Mouse (Mus musculus): ENCODE results near the gene Capzb. TPM values are rescaled to one million over a fixed set of nuclear protein-coding genes. Genes with fewer than 3 reads are reported as not detected.

Capzb gene
- polyA plus RNA-seq, 1 experiment from 2014 or later, result 364 TPM

GRCm38 (mm10) chr4:139233755-139234254 lies 41.1 kb downstream of the Capzb start:
- H3K4me1 ChIP-seq (replicated peaks), result peaks cover 54% of the 10 kb centered on the region
- H3K9ac ChIP-seq, result no peak overlapping the region
- WGBS, result 92% methylated on average over 4 of the region's 4 CpGs
- H3K9me3 ChIP-seq, result no peaks in the 10 kb centered on the region
- no peak for ATAC-seq (ENCODE audit: low read depth)
- no peak overlapping the region for H3K27ac ChIP-seq (replicated peaks)
- peaks cover under 1% of the 10 kb centered on the region for H3K36me3 ChIP-seq
- no peak overlapping the region for H3K4me2 ChIP-seq
- H3K4me3 ChIP-seq, result no peak overlapping the region
- H3K27me3 ChIP-seq, result no peaks in the 10 kb centered on the region

- Histone ChIP-seq H3K27ac (replicated peaks) (no peak overlapping the region), H3K27me3 (no peaks in the 10 kb centered on the region), H3K36me3 (peaks cover 5% of the 10 kb centered on the region), H3K4me2 (no peak overlapping the region), H3K4me3 (no peak overlapping the region), H3K9ac (no peak overlapping the region), H3K9me3 (no peaks in the 10 kb centered on the region), H3K4me1 (replicated peaks) (peaks cover 54% of the 10 kb centered on the region)
- no peak for ATAC-seq (ENCODE audit: low read depth)
- WGBS, result 80% methylated on average over 4 of the region's 4 CpGs
These were observed 41.6 kb downstream of the Capzb start for GRCm38 (mm10) chr4:139234261-139234660.

- Histone ChIP-seq H3K9me3 (no peaks in the 10 kb centered on the region), H3K4me2 (no peak overlapping the region), H3K4me1 (replicated peaks) (peaks cover 51% of the 10 kb centered on the region), H3K9ac (no peak overlapping the region), H3K27ac (replicated peaks) (no peak overlapping the region), H3K4me3 (no peak overlapping the region), H3K27me3 (no peaks in the 10 kb centered on the region), H3K36me3 (peaks cover 18% of the 10 kb centered on the region)
- no peak for ATAC-seq (ENCODE audit: low read depth)
- WGBS, result 91% methylated on average over 7 of the region's 7 CpGs
These were observed 42.9 kb downstream of the Capzb start for GRCm38 (mm10) chr4:139235556-139235955.

GRCm38 (mm10) chr4:139238612-139239011 lies 45.9 kb downstream of the Capzb start:
- Histone ChIP-seq H3K9me3 (no peaks in the 10 kb centered on the region), H3K27ac (replicated peaks) (no peak overlapping the region; the same call in 1 of the 2 replicates), H3K9ac (no peak overlapping the region), H3K4me3 (no peak overlapping the region), H3K27me3 (no peaks in the 10 kb centered on the region), H3K4me2 (no peak overlapping the region), H3K36me3 (peaks cover 36% of the 10 kb centered on the region), H3K4me1 (replicated peaks) (peaks cover 36% of the 10 kb centered on the region)
- WGBS, result 91% methylated on average over 16 of the region's 16 CpGs
- ATAC-seq (ENCODE audit: low read depth), result no peak

- WGBS, result 69% methylated on average over 6 of the region's 6 CpGs
- H3K4me2 ChIP-seq, result no peak overlapping the region
- H3K4me3 ChIP-seq, result no peak overlapping the region
- no peak overlapping the region for H3K27ac ChIP-seq (replicated peaks)
- no peaks in the 10 kb centered on the region for H3K9me3 ChIP-seq
- H3K27me3 ChIP-seq, result no peaks in the 10 kb centered on the region
- peaks cover 36% of the 10 kb centered on the region for H3K36me3 ChIP-seq
- no peak for ATAC-seq (ENCODE audit: low read depth)
- H3K9ac ChIP-seq, result no peak overlapping the region
- peaks cover 46% of the 10 kb centered on the region for H3K4me1 ChIP-seq (replicated peaks)
These were observed 47.6 kb downstream of the Capzb start for GRCm38 (mm10) chr4:139240334-139240733.

- H3K27ac ChIP-seq (replicated peaks), result no peak overlapping the region
- no peak overlapping the region for H3K4me3 ChIP-seq
- no peaks in the 10 kb centered on the region for H3K9me3 ChIP-seq
- H3K9ac ChIP-seq, result no peak overlapping the region
- peaks cover 62% of the 10 kb centered on the region for H3K4me1 ChIP-seq (replicated peaks)
- ATAC-seq (ENCODE audit: low read depth), result no peak
- H3K27me3 ChIP-seq, result no peaks in the 10 kb centered on the region
- H3K36me3 ChIP-seq, result peaks cover 36% of the 10 kb centered on the region
- 71% methylated on average over 22 of the region's 22 CpGs for WGBS
- H3K4me2 ChIP-seq, result no peak overlapping the region
These were observed 49.2 kb downstream of the Capzb start for GRCm38 (mm10) chr4:139241678-139242606.

GRCm38 (mm10) chr4:139242607-139242955 lies 49.9 kb downstream of the Capzb start:
- Histone ChIP-seq H3K4me1 (replicated peaks) (peaks cover 68% of the 10 kb centered on the region), H3K27ac (replicated peaks) (no peak overlapping the region), H3K4me2 (no peak overlapping the region), H3K9me3 (no peaks in the 10 kb centered on the region), H3K9ac (no peak overlapping the region), H3K27me3 (no peaks in the 10 kb centered on the region), H3K4me3 (no peak overlapping the region), H3K36me3 (peaks cover 36% of the 10 kb centered on the region)
- 74% methylated on average over 7 of the region's 7 CpGs for WGBS
- ATAC-seq (ENCODE audit: low read depth), result no peak

- Histone ChIP-seq H3K27ac (replicated peaks) (peak overlapping the region; percentile 56), H3K4me2 (no peak overlapping the region), H3K9me3 (no peaks in the 10 kb centered on the region), H3K36me3 (peaks cover 32% of the 10 kb centered on the region), H3K4me3 (no peak overlapping the region), H3K9ac (no peak overlapping the region), H3K27me3 (no peaks in the 10 kb centered on the region), H3K4me1 (replicated peaks) (peaks cover 76% of the 10 kb centered on the region)
- WGBS, result 68% methylated on average over 3 of the region's 3 CpGs
- ATAC-seq (ENCODE audit: low read depth), result no peak
These were observed 51.5 kb downstream of the Capzb start for GRCm38 (mm10) chr4:139244176-139244575.

GRCm38 (mm10) chr4:139244766-139245165 lies 52.1 kb downstream of the Capzb start:
- H3K27me3 ChIP-seq, result no peaks in the 10 kb centered on the region
- peaks cover 73% of the 10 kb centered on the region for H3K4me1 ChIP-seq (replicated peaks)
- WGBS, result 83% methylated on average over 6 of the region's 6 CpGs
- H3K4me2 ChIP-seq, result no peak overlapping the region
- H3K36me3 ChIP-seq, result peaks cover 26% of the 10 kb centered on the region
- H3K4me3 ChIP-seq, result no peak overlapping the region
- H3K9ac ChIP-seq, result no peak overlapping the region
- peak overlapping the region; percentile 56 for H3K27ac ChIP-seq (replicated peaks)
- no peak for ATAC-seq (ENCODE audit: low read depth)
- H3K9me3 ChIP-seq, result no peaks in the 10 kb centered on the region

- WGBS, result 80% methylated on average over 2 of the region's 2 CpGs
- Histone ChIP-seq H3K9ac (no peak overlapping the region), H3K27ac (replicated peaks) (peak overlapping the region; percentile 69), H3K36me3 (peaks cover 18% of the 10 kb centered on the region), H3K27me3 (no peaks in the 10 kb centered on the region), H3K4me1 (replicated peaks) (peaks cover 66% of the 10 kb centered on the region), H3K4me3 (no peak overlapping the region), H3K4me2 (no peak overlapping the region), H3K9me3 (no peaks in the 10 kb centered on the region)
- ATAC-seq (ENCODE audit: low read depth), result no peak
These were observed 52.8 kb downstream of the Capzb start for GRCm38 (mm10) chr4:139245534-139245933.

GRCm38 (mm10) chr4:139246130-139246877 lies 53.6 kb downstream of the Capzb start:
- no peak overlapping the region for H3K4me2 ChIP-seq
- peaks cover 69% of the 10 kb centered on the region for H3K4me1 ChIP-seq (replicated peaks)
- 0 out of 2 replicates have a peak overlapping the region, but pooled peaks have one; percentile 27 for H3K9ac ChIP-seq
- ATAC-seq (ENCODE audit: low read depth), result peak; percentile 62
- WGBS, result 31% methylated on average over 7 of the region's 7 CpGs
- no peaks in the 10 kb centered on the region for H3K27me3 ChIP-seq
- peak overlapping the region; percentile 69 for H3K27ac ChIP-seq (replicated peaks)
- H3K36me3 ChIP-seq, result peaks cover 11% of the 10 kb centered on the region
- H3K9me3 ChIP-seq, result no peaks in the 10 kb centered on the region
- H3K4me3 ChIP-seq, result no peak overlapping the region

GRCm38 (mm10) chr4:139247966-139248365 lies 55.3 kb downstream of the Capzb start:
- WGBS, result 74% methylated on average over 7 of the region's 7 CpGs
- H3K9me3 ChIP-seq, result no peaks in the 10 kb centered on the region
- no peaks in the 10 kb centered on the region for H3K36me3 ChIP-seq
- no peak overlapping the region for H3K4me2 ChIP-seq
- H3K27ac ChIP-seq (replicated peaks), result no peak overlapping the region
- ATAC-seq (ENCODE audit: low read depth), result no peak
- H3K4me1 ChIP-seq (replicated peaks), result peaks cover 72% of the 10 kb centered on the region
- H3K27me3 ChIP-seq, result no peaks in the 10 kb centered on the region
- H3K4me3 ChIP-seq, result no peak overlapping the region
- H3K9ac ChIP-seq, result no peak overlapping the region

All from neural tube, embryonic 13.5 days (tissue).